Mouse (Mus musculus) embryonic facial prominence, embryonic 14.5 days (tissue): ENCODE measurements around the gene Hirip3. TPM values are rescaled to one million over a fixed set of nuclear protein-coding genes. Genes with fewer than 3 reads are reported as not detected.
A peak's percentile ranks its signal among the peaks of the same experiment; 100 is the strongest.

Source experiments
- ATAC-seq: fragments of 200-750 bp; cut with Nextera tagmentation; 2 replicates; pipeline ENCODE4 v1.8.0; 2017; ENCODE audit warnings: low read depth, moderate number of reproducible peaks, moderate TSS enrichment
- DNase-seq: peaks from one replicate; pipeline ENCODE4 v3.0.0-alpha.2; 2015; ENCODE audit warnings: low spot score
- H3K27ac ChIP-seq: fragments of 300-500 bp; sonication (generic); replicated peaks from 2 replicates; pipeline ENCODE4 v1.5.1; 2014; ENCODE audit warnings: low read depth, mild to moderate bottlenecking, low read length, moderate library complexity
- H3K27me3 ChIP-seq: fragments of 300-500 bp; sonication (generic); replicated peaks from 2 replicates; pipeline ENCODE4 v1.6.1; 2014; ENCODE audit warnings: low read length; ENCODE audit not compliant: control insufficient read depth, insufficient read depth
- H3K36me3 ChIP-seq: fragments of 300-500 bp; sonication (generic); 2 replicates; pipeline ENCODE4 v1.6.1; 2014; ENCODE audit warnings: low read length, mixed read lengths; ENCODE audit not compliant: control insufficient read depth, insufficient read depth
- H3K4me1 ChIP-seq: fragments of 300-500 bp; sonication (generic); 2 replicates; pipeline ENCODE4 v1.6.1; 2014; ENCODE audit warnings: antibody characterized with exemption, low read length; ENCODE audit not compliant: control insufficient read depth, insufficient read depth
- H3K4me2 ChIP-seq: fragments of 300-500 bp; sonication (generic); 2 replicates; pipeline ENCODE4 v1.6.1; 2014; ENCODE audit warnings: low read depth, mild to moderate bottlenecking, low read length, moderate library complexity, mixed read lengths
- H3K4me3 ChIP-seq: fragments of 300-500 bp; sonication (generic); 2 replicates; pipeline ENCODE4 v1.5.1; 2014; ENCODE audit warnings: low read depth, mild to moderate bottlenecking, low read length
- H3K9ac ChIP-seq: fragments of 300-500 bp; sonication (generic); 2 replicates; pipeline ENCODE4 v1.6.1; 2014; ENCODE audit warnings: low read depth, mild to moderate bottlenecking, low read length, moderate library complexity, mixed read lengths
- H3K9me3 ChIP-seq: fragments of 300-500 bp; sonication (generic); 2 replicates; pipeline ENCODE4 v1.6.1; 2016; ENCODE audit warnings: low read length; ENCODE audit not compliant: control insufficient read depth
- WGBS: fragments of 180-500 bp; shearing (Covaris S2); extraction: QIAGEN DNeasy Blood & Tissue Kit; methylation state at CpG from one replicate; pipeline ENCODE4 v1.1.7; 2014; 5-methylcytosine and 5-hydroxymethylcytosine counted together
- polyA plus RNA-seq: library from polyadenylated mRNA; unstranded; fragments of >200 nt; fragmentation: Nextera tagmentation; extraction: Ambion mirVana; gene quantifications from 2 replicates; pipeline ENCODE4 v1.2.1, GENCODE M21; 2014

The Hirip3 gene
- 13.2 and 14.8 TPM in 2 replicates for polyA plus RNA-seq

DNA sequence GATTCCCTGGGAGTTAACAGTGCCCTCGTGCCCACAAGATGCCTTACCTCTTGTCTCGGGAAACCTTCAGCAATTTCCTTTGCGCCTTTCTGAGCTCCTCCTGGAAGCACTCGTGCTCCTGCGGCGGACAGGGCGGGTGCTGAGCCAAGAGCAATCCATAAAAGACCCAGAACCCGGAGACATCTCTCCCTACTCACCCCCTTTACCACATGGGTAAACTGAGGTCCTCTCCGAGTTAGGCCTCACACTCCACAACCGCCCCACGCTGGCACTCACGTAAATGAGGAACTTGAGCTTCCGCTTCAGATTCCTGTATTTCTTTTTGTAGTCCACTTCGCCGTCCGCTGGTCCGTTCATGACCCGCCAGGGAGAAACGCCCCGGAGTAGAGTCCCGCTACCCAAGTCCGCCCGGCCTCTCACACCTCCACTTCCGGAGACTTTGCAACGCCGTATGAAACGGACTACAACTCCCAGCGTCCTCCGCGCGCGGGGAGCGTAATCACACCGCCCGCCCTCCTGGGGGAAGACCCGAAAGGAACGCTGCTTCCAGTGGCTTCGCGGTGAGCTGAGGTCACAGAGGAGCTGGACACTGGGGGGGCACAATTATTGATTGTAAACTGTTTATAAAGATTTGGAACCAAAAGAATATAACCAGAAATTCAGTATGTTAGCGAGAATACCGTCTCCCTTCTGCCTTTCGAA is at the start of gene Hirip3:
TSS of gene Hirip3 (plus strand) at position 544 of the 702 bp plus-strand sequence.
- 2% methylated on average over 42 of the region's 42 CpGs for WGBS
- DNase-seq (peak; percentile 98), ATAC-seq (peak; percentile 93)
- peak within 1 kb of the TSS; percentile 88 for H3K27ac ChIP-seq
- H3K36me3 ChIP-seq = peaks cover 66% of the 10 kb centered on the region
- H3K9ac ChIP-seq = peak within 1 kb of the TSS; percentile 78
- peak within 1 kb of the TSS; percentile 93 for H3K4me2 ChIP-seq
- peaks cover 11% of the 10 kb centered on the region for H3K4me1 ChIP-seq
- no peaks in the 10 kb centered on the region for H3K27me3 ChIP-seq
- peak within 1 kb of the TSS; percentile 76 for H3K4me3 ChIP-seq
- H3K9me3 ChIP-seq = no peaks in the 10 kb centered on the region

DNA sequence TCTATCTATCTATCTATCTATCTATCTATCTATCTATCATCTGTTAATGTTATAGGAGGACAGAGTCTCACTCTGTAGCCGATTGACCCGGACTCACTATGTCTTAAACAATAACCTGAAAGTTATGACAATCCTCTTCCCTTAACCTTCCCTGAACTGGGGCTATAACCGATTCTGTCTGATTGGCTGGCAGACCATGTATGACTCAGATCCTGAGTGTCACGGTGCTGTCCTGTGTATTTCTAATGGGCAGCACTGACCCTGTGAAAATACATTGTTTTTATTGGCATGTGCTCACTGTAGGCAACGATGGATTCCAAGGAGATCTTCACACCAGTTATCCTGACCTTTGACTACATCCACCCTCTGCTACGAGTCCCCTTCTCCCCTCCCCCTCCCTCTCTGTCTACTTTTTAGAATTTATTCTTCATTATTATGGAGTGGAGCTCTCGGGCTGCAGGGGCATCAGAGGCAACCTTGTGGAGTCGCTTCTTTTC is 46.0 kb upstream of the Hirip3 start:
- Histone ChIP-seq H3K27me3 (no peaks in the 10 kb centered on the region), H3K4me1 (no peaks in the 10 kb centered on the region), H3K36me3 (no peaks in the 10 kb centered on the region), H3K9me3 (no peaks in the 10 kb centered on the region), H3K9ac (no peak overlapping the region), H3K27ac (no peak overlapping the region), H3K4me3 (no peak overlapping the region), H3K4me2 (no peak overlapping the region)
- ATAC-seq (no peak), DNase-seq (no peak)
- WGBS = 65% methylated on average over 8 of the region's 8 CpGs

DNA sequence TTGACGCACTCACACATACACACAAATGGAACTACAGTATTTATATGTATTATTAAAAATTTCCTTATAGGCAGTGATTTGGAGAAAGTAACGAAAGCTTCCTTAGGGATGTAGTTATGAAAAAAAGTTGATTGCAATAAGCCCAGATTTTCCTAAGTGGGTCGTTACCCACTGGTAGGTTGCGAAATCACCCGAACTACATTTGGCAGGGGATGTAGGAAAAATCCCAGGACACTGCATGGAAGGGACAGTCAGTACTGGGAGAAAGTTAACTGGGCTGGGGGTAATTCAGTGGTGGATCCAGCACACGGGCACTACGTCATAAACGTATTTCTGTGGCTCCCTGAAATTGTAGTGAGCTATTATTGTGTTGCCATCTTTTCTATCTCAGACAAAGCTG is 45.3 kb upstream of the Hirip3 start:
- Histone ChIP-seq H3K27me3 (no peaks in the 10 kb centered on the region), H3K4me3 (no peak overlapping the region), H3K4me2 (no peak overlapping the region), H3K36me3 (no peaks in the 10 kb centered on the region), H3K9ac (no peak overlapping the region), H3K27ac (no peak overlapping the region), H3K4me1 (no peaks in the 10 kb centered on the region), H3K9me3 (no peaks in the 10 kb centered on the region)
- DNase-seq = no peak
- ATAC-seq = no peak
- 81% methylated on average over 8 of the region's 8 CpGs for WGBS

DNA sequence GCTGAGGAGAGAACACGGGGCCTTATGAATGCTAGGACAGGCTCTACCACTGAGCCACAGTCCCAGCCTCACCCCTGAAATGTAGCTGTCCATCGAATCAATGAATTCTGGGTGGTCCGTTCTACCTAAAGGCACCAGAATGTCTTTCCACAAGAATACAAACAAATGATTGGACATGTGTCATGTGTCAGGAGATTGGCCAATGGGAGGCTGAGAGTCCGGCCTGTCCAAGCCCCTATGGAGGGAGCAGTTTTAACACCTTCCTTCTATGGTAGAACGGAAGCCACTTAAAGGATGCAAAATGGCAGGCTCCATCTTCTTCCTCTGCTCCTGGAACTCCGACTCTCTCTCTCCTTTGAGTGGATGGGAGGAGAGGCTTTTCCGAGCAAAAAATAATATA is 44.2 kb upstream of the Hirip3 start:
- no peaks in the 10 kb centered on the region for H3K9me3 ChIP-seq
- no peak overlapping the region for H3K27ac ChIP-seq
- DNase-seq (no peak), ATAC-seq (no peak)
- peaks cover under 1% of the 10 kb centered on the region for H3K27me3 ChIP-seq
- 87% methylated on average over 7 of the region's 7 CpGs for WGBS
- no peak overlapping the region for H3K9ac ChIP-seq
- no peaks in the 10 kb centered on the region for H3K36me3 ChIP-seq
- no peaks in the 10 kb centered on the region for H3K4me1 ChIP-seq
- no peak overlapping the region for H3K4me3 ChIP-seq
- no peak overlapping the region for H3K4me2 ChIP-seq

DNA sequence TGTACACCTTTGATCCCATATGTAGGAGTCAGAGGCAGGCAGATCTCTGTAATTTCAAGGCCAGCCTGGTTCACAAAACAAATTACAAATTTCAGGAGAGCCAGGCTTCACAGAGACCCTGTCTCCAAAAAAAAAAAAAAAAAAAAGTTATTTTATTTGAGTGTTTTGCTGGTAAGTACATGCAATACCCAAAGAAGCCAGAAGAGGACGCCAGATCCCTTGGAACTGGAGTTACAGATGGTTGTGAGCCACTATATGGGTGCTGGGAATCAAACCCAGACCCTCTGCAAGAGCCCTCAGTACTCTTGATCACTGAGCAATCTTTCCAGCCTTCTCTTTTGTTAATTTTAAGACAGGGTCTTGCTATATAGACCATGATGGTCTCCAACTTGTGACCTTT is 43.0 kb upstream of the Hirip3 start:
- ATAC-seq (no peak), DNase-seq (no peak)
- Histone ChIP-seq H3K36me3 (no peaks in the 10 kb centered on the region), H3K9me3 (no peaks in the 10 kb centered on the region), H3K27me3 (peaks cover 13% of the 10 kb centered on the region), H3K4me3 (no peak overlapping the region), H3K4me1 (no peaks in the 10 kb centered on the region), H3K9ac (no peak overlapping the region), H3K27ac (no peak overlapping the region), H3K4me2 (no peak overlapping the region)
- WGBS = 31% methylated on average over 1 of the region's 1 CpGs

DNA sequence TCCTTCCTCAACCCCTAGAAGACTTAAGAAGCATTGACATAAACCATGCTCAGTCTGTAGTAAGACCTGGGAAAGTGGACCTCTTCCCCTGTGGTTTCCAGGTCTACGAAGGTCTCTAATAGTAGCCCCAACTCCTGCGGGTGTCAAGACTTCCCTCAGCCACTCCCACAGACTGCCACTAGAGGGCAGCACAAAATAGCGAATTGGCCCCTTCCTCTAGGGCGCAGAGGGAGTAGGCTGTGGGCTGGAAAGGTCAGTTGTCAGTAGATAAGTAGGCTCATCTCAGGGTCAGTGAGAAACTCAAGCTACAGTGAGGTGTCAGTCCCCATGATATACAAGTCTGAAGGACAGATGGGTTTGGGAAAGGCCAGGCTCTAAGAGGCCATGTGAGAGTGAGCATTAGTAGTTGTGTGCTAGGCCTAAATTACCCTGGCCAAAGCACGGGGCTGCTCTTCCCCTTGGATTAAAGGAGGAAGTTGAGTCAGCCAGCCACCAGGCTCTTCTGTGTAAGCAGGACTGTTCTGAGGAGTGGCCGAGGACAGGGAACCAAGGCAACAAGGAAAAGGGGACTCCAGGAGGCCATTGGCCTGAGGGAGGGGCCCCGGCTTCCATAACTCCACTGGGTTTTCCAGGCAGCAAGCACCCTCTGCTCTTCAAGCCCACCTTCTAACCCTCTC is 39.8 kb upstream of the Hirip3 start:
- H3K36me3 ChIP-seq = no peaks in the 10 kb centered on the region
- H3K4me3 ChIP-seq = no peak overlapping the region
- H3K4me2 ChIP-seq = no peak overlapping the region
- no peaks in the 10 kb centered on the region for H3K9me3 ChIP-seq
- no peaks in the 10 kb centered on the region for H3K4me1 ChIP-seq
- ATAC-seq (no peak), DNase-seq (peak; percentile 60)
- H3K27me3 ChIP-seq = peaks cover 26% of the 10 kb centered on the region
- no peak overlapping the region for H3K9ac ChIP-seq
- 23% methylated on average over 7 of the region's 7 CpGs for WGBS
- no peak overlapping the region for H3K27ac ChIP-seq

DNA sequence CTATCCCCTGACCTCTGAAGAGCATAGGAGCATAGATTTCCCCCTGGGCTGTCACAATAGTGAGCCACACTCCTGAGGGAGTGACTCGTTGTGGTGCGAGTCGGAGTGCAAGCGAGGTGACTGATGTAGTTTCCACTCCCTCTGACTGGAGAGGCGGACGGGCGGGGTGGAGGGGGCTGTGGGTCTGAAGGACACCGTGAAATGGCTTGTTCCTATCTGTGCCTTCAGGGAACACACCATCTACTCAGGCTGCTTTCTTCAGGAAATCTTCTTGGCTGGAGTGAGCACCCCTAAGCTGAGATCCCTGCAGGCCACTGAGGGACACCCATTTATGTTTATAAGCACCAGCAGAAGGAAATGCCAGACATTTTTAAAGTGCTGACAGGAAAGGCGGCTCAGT is 39.0 kb upstream of the Hirip3 start:
- Histone ChIP-seq H3K9ac (peak overlapping the region; percentile 43; the same call in 1 of the 2 replicates), H3K27ac (no peak overlapping the region), H3K36me3 (no peaks in the 10 kb centered on the region), H3K4me3 (peak overlapping the region; percentile 30; the same call in 1 of the 2 replicates), H3K27me3 (peaks cover 26% of the 10 kb centered on the region), H3K4me1 (no peaks in the 10 kb centered on the region), H3K4me2 (peak overlapping the region; percentile 50), H3K9me3 (no peaks in the 10 kb centered on the region)
- no peak for ATAC-seq
- DNase-seq = no peak
- 14% methylated on average over 8 of the region's 9 CpGs for WGBS

DNA sequence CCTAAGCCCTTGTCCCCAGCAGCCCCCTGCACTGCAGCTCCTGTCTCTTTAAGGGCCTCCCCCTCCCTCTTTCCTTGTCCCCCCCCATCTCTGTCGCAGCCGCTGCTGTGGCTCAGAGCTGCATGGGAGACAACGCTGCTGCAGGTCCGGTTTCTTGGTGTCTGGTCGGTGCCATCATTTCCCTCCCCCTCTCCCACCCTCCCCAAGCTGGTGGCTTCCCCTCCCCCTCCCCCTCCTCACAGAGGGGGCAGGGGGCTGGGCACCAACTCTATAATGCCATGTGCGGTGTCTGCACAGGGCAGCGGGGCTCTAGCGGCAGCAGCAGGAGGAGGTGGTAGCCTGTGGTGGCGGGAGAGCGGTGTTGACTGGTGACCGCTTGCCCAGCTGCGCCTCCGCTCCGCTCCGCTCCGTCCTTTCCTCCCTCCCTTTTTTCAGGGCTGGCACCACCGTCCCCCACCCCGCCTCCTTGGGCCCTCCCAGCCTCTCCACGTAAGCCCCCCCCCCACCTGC is 38.5 kb upstream of the Hirip3 start:
- Histone ChIP-seq H3K4me3 (peak overlapping the region; percentile 30), H3K36me3 (no peaks in the 10 kb centered on the region), H3K9me3 (no peaks in the 10 kb centered on the region), H3K27ac (no peak overlapping the region), H3K4me2 (peak overlapping the region; percentile 50), H3K4me1 (no peaks in the 10 kb centered on the region), H3K27me3 (peaks cover 26% of the 10 kb centered on the region), H3K9ac (peak overlapping the region; percentile 43)
- no peak for DNase-seq
- WGBS = 0% methylated on average over 12 of the region's 19 CpGs
- ATAC-seq = peak; percentile 35; the same call in 1 of the 2 replicates
